Mouse (Mus musculus): ENCODE results near the gene Pmis2. TPM values are rescaled to one million over a fixed set of nuclear protein-coding genes. Genes with fewer than 3 reads are reported as not detected.

Gene Pmis2
- total and polyA plus RNA-seq, 2 experiments from 2014 or later = not detected

DNA sequence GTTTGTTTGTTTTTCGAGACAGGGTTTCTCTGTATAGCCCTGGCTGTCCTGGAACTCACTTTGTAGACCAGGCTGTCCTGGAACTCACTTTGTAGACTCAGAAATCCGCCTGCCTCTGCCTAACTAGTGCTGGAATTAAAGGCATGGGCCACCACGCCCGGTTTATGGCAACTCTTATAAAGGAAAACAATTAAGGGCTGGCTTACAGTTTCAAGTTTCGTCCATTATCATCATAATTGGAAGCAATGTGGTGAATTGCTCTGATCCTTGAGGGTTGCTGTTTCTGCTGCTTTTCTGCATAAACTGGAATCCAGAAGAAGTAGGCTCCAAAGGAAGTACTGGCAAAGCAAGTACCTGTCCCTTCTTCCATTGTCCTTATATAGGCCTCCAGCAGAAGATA lies 44.8 kb downstream of the Pmis2 start:
- ATAC-seq (ENCODE audit: low FRiP score) (no peak), DNase-seq (ENCODE audit: low spot score) (no peak)
- Histone ChIP-seq H3K4me3 (ENCODE audit: low read depth, low read length) (no peak overlapping the region), H3K36me3 (ENCODE audit: insufficient read depth, low read length) (peaks cover 4% of the 10 kb centered on the region; the same call in 1 of the 2 replicates), H3K27ac (ENCODE audit: low read depth, low read length) (no peak overlapping the region), H3K9ac (replicated peaks; ENCODE audit: low read length, poor library complexity, severe bottlenecking) (no peak overlapping the region), H3K4me1 (ENCODE audit: insufficient read depth, low read length) (no peaks in the 10 kb centered on the region; the same call in 1 of the 2 replicates), H3K27me3 (ENCODE audit: insufficient read depth, low read length) (peaks cover 7% of the 10 kb centered on the region; the same call in 1 of the 2 replicates), H3K4me2 (ENCODE audit: low read depth, low read length, poor library complexity, severe bottlenecking) (no peak overlapping the region), H3K9me3 (ENCODE audit: low read length) (no peaks in the 10 kb centered on the region)
- no peak for TF ChIP-seq CTCF (IDR thresholded peaks at IDR 0.05)
- 85% methylated on average over 5 of the region's 5 CpGs for WGBS

DNA sequence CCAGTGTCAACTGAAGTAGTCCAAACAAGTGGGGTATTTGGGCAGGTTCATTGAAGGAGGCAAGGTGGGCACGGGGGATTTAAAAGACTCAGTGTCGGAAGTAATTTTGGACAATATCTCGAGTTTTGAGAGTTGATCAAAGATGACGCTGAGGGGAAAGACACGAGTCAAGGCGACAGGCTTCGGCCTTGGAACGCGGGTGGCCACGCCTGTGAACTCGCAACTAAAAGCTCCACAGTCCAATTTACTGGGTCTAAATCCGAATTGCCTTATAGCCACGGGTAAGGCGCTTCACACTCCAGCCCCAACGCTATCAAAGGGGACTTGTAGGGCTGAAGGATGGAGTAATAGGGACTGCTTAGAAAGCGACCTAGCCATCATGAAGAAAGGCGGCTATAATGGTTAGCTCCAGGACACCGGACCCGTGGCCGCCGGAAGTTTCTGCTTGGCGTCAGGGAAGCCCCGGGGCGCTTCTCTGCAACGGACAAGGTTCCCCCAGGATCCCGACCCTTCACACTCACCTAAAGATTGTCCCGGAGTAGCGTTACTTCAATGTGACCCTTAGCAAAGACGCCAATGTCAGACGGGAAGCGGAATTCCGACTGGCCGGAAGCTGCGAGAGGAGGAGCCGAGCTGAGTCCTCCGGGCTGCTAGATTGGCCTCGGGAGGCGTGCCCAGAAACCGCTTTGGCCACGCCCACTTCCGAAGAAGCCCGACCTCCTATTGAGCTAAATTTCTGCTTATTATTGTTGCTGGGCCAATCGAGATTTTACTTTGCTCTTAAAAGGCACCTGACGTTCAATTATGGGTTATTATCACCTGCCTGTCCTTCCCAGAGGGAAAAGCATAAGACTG lies 45.6 kb downstream of the Pmis2 start, which contains the start of gene Cox6b1:
Gene Cox6b1, minus strand, starts transcription at position 622 of the 855 bp plus-strand sequence.
- DNase-seq (ENCODE audit: low spot score) = peak; percentile 95
- peak; percentile 90 for ATAC-seq (ENCODE audit: low FRiP score)

More for the DNA sequence above, 45.6 kb downstream of the Pmis2 start, which contains the start of gene Cox6b1:
- Histone ChIP-seq H3K4me3 (ENCODE audit: low read depth, low read length) (peak within 1 kb of the TSS; percentile 80), H3K27ac (ENCODE audit: low read depth, low read length) (peak within 1 kb of the TSS; percentile 67), H3K4me1 (ENCODE audit: insufficient read depth, low read length) (no peaks in the 10 kb centered on the region; the same call in 1 of the 2 replicates), H3K4me2 (ENCODE audit: low read depth, low read length, poor library complexity, severe bottlenecking) (peak within 1 kb of the TSS; percentile 82), H3K36me3 (ENCODE audit: insufficient read depth, low read length) (peaks cover 4% of the 10 kb centered on the region; the same call in 1 of the 2 replicates), H3K9ac (replicated peaks; ENCODE audit: low read length, poor library complexity, severe bottlenecking) (peak within 1 kb of the TSS; percentile 82), H3K9me3 (ENCODE audit: low read length) (no peaks in the 10 kb centered on the region), H3K27me3 (ENCODE audit: insufficient read depth, low read length) (peaks cover under 1% of the 10 kb centered on the region; the same call in 1 of the 2 replicates)
- WGBS = 2% methylated on average over 44 of the region's 44 CpGs
- no peak for TF ChIP-seq CTCF (IDR thresholded peaks at IDR 0.05)

Other genes starting within 250 kb of the Pmis2 start
Only the 30 nearest of the 32 such genes appear.
- 923 and 924 TPM in 2 replicates for gene Aplp1, start 226.1 kb downstream of the Pmis2 start, total RNA-seq (2014; rRNA removed)
- 811 and 814 TPM in 2 replicates for gene Aplp1, start 226.1 kb downstream of the Pmis2 start, polyA plus RNA-seq (2015; fragmentation: Nextera tagmentation; extraction: Ambion mirVana)
- gene Kirrel2, start 213.9 kb downstream of the Pmis2 start, total RNA-seq (2014; rRNA removed) = 0.99 and 4.9 TPM in 2 replicates
- gene Kirrel2, start 213.9 kb downstream of the Pmis2 start, polyA plus RNA-seq (2015; fragmentation: Nextera tagmentation; extraction: Ambion mirVana) = 0.32 and 0.43 TPM in 2 replicates
- 0.33 TPM in 1 of 2 replicates, not detected in the other for gene Nphs1, start 213.3 kb downstream of the Pmis2 start, total RNA-seq (2014; rRNA removed)
- 0.11 TPM in 1 of 2 replicates, not detected in the other for gene Nphs1, start 213.3 kb downstream of the Pmis2 start, polyA plus RNA-seq (2015; fragmentation: Nextera tagmentation; extraction: Ambion mirVana)
- gene Prodh2, start 178.0 kb downstream of the Pmis2 start, total RNA-seq (2014; rRNA removed) = not detected in 2 replicates
- not detected in 2 replicates for gene Prodh2, start 178.0 kb downstream of the Pmis2 start, polyA plus RNA-seq (2015; fragmentation: Nextera tagmentation; extraction: Ambion mirVana)
- gene Arhgap33, start 136.5 kb downstream of the Pmis2 start, total RNA-seq (2014; rRNA removed) = 67.0 and 68.2 TPM in 2 replicates
- 113 TPM in 2 replicates for gene Arhgap33, start 136.5 kb downstream of the Pmis2 start, polyA plus RNA-seq (2015; fragmentation: Nextera tagmentation; extraction: Ambion mirVana)
- gene Hspb6, start 119.4 kb downstream of the Pmis2 start, total RNA-seq (2014; rRNA removed) = 5.9 and 6.2 TPM in 2 replicates
- gene Hspb6, start 119.4 kb downstream of the Pmis2 start, polyA plus RNA-seq (2015; fragmentation: Nextera tagmentation; extraction: Ambion mirVana) = 13.4 and 13.5 TPM in 2 replicates
- 15.2 and 23.3 TPM in 2 replicates for gene Proser3, start 119.3 kb downstream of the Pmis2 start, total RNA-seq (2014; rRNA removed)
- 3.3 and 3.4 TPM in 2 replicates for gene Proser3, start 119.3 kb downstream of the Pmis2 start, polyA plus RNA-seq (2015; fragmentation: Nextera tagmentation; extraction: Ambion mirVana)
- gene Lin37, start 111.8 kb downstream of the Pmis2 start, total RNA-seq (2014; rRNA removed) = 15.7 and 32.0 TPM in 2 replicates
- gene Lin37, start 111.8 kb downstream of the Pmis2 start, polyA plus RNA-seq (2015; fragmentation: Nextera tagmentation; extraction: Ambion mirVana) = 53.5 and 54.1 TPM in 2 replicates
- gene U2af1l4, start 108.3 kb downstream of the Pmis2 start, total RNA-seq (2014; rRNA removed) = 54.7 and 64.2 TPM in 2 replicates
- 96.4 and 97.0 TPM in 2 replicates for gene U2af1l4, start 108.3 kb downstream of the Pmis2 start, polyA plus RNA-seq (2015; fragmentation: Nextera tagmentation; extraction: Ambion mirVana)
- 6.0 and 8.4 TPM in 2 replicates for gene Gm49396, start 108.3 kb downstream of the Pmis2 start, total RNA-seq (2014; rRNA removed)
- 4.9 and 7.2 TPM in 2 replicates for gene Gm49396, start 108.3 kb downstream of the Pmis2 start, polyA plus RNA-seq (2015; fragmentation: Nextera tagmentation; extraction: Ambion mirVana)
- gene Psenen, start 108.0 kb downstream of the Pmis2 start, total RNA-seq (2014; rRNA removed) = 63.8 and 133 TPM in 2 replicates
- gene Psenen, start 108.0 kb downstream of the Pmis2 start, polyA plus RNA-seq (2015; fragmentation: Nextera tagmentation; extraction: Ambion mirVana) = 135 and 144 TPM in 2 replicates
- gene Igflr1, start 106.2 kb downstream of the Pmis2 start, total RNA-seq (2014; rRNA removed) = 0.99 and 1.9 TPM in 2 replicates
- gene Igflr1, start 106.2 kb downstream of the Pmis2 start, polyA plus RNA-seq (2015; fragmentation: Nextera tagmentation; extraction: Ambion mirVana) = 3.1 and 5.6 TPM in 2 replicates
- gene Kmt2b, start 82.9 kb downstream of the Pmis2 start, total RNA-seq (2014; rRNA removed) = 38.8 and 39.5 TPM in 2 replicates
- gene Kmt2b, start 82.9 kb downstream of the Pmis2 start, polyA plus RNA-seq (2015; fragmentation: Nextera tagmentation; extraction: Ambion mirVana) = 5.3 and 8.3 TPM in 2 replicates
- not detected in 2 replicates for gene Zbtb32, start 72.7 kb downstream of the Pmis2 start, total RNA-seq (2014; rRNA removed)
- 0.22 and 0.39 TPM in 2 replicates for gene Zbtb32, start 72.7 kb downstream of the Pmis2 start, polyA plus RNA-seq (2015; fragmentation: Nextera tagmentation; extraction: Ambion mirVana)
- gene Upk1a, start 58.8 kb downstream of the Pmis2 start, total RNA-seq (2014; rRNA removed) = 0.76 and 1.5 TPM in 2 replicates
- 0.65 and 0.84 TPM in 2 replicates for gene Upk1a, start 58.8 kb downstream of the Pmis2 start, polyA plus RNA-seq (2015; fragmentation: Nextera tagmentation; extraction: Ambion mirVana)
- 310 and 337 TPM in 2 replicates for gene Cox6b1, start 45.5 kb downstream of the Pmis2 start, total RNA-seq (2014; rRNA removed)
- gene Cox6b1, start 45.5 kb downstream of the Pmis2 start, polyA plus RNA-seq (2015; fragmentation: Nextera tagmentation; extraction: Ambion mirVana) = 1,351 and 1,409 TPM in 2 replicates
- gene Etv2, start 35.8 kb downstream of the Pmis2 start, total RNA-seq (2014; rRNA removed) = 1.2 TPM in 1 of 2 replicates, not detected in the other
- 0.15 TPM in 1 of 2 replicates, not detected in the other for gene Etv2, start 35.8 kb downstream of the Pmis2 start, polyA plus RNA-seq (2015; fragmentation: Nextera tagmentation; extraction: Ambion mirVana)
- gene Rbm42, start 21.3 kb downstream of the Pmis2 start, total RNA-seq (2014; rRNA removed) = 163 and 185 TPM in 2 replicates
- gene Rbm42, start 21.3 kb downstream of the Pmis2 start, polyA plus RNA-seq (2015; fragmentation: Nextera tagmentation; extraction: Ambion mirVana) = 120 and 123 TPM in 2 replicates
- 17.9 and 22.7 TPM in 2 replicates for gene Haus5, start 6.6 kb downstream of the Pmis2 start, total RNA-seq (2014; rRNA removed)
- 19.8 and 20.0 TPM in 2 replicates for gene Haus5, start 6.6 kb downstream of the Pmis2 start, polyA plus RNA-seq (2015; fragmentation: Nextera tagmentation; extraction: Ambion mirVana)
- gene 2200002J24Rik, start 27.3 kb upstream of the Pmis2 start, total RNA-seq (2014; rRNA removed) = not detected in 2 replicates
- gene 2200002J24Rik, start 27.3 kb upstream of the Pmis2 start, polyA plus RNA-seq (2015; fragmentation: Nextera tagmentation; extraction: Ambion mirVana) = not detected in 2 replicates
- 0.82 and 2.3 TPM in 2 replicates for gene Atp4a, start 40.6 kb upstream of the Pmis2 start, total RNA-seq (2014; rRNA removed)
- gene Atp4a, start 40.6 kb upstream of the Pmis2 start, polyA plus RNA-seq (2015; fragmentation: Nextera tagmentation; extraction: Ambion mirVana) = 2.7 and 2.8 TPM in 2 replicates
- gene Tmem147, start 57.9 kb upstream of the Pmis2 start, total RNA-seq (2014; rRNA removed) = 166 and 167 TPM in 2 replicates
- 290 and 318 TPM in 2 replicates for gene Tmem147, start 57.9 kb upstream of the Pmis2 start, polyA plus RNA-seq (2015; fragmentation: Nextera tagmentation; extraction: Ambion mirVana)
- gene Gapdhs, start 72.1 kb upstream of the Pmis2 start, total RNA-seq (2014; rRNA removed) = not detected in 2 replicates
- gene Gapdhs, start 72.1 kb upstream of the Pmis2 start, polyA plus RNA-seq (2015; fragmentation: Nextera tagmentation; extraction: Ambion mirVana) = 0.79 and 0.80 TPM in 2 replicates
- 2.4 and 4.0 TPM in 2 replicates for gene Sbsn, start 79.9 kb upstream of the Pmis2 start, total RNA-seq (2014; rRNA removed)
- gene Sbsn, start 79.9 kb upstream of the Pmis2 start, polyA plus RNA-seq (2015; fragmentation: Nextera tagmentation; extraction: Ambion mirVana) = 1.8 and 4.1 TPM in 2 replicates
- 0.71 and 7.9 TPM in 2 replicates for gene Dmkn, start 92.2 kb upstream of the Pmis2 start, total RNA-seq (2014; rRNA removed)
- gene Dmkn, start 92.2 kb upstream of the Pmis2 start, polyA plus RNA-seq (2015; fragmentation: Nextera tagmentation; extraction: Ambion mirVana) = 4.5 and 4.9 TPM in 2 replicates
- 4.8 and 19.2 TPM in 2 replicates for gene Krtdap, start 116.3 kb upstream of the Pmis2 start, total RNA-seq (2014; rRNA removed)
- gene Krtdap, start 116.3 kb upstream of the Pmis2 start, polyA plus RNA-seq (2015; fragmentation: Nextera tagmentation; extraction: Ambion mirVana) = 1.2 and 1.6 TPM in 2 replicates
- gene Ffar2, start 152.2 kb upstream of the Pmis2 start, total RNA-seq (2014; rRNA removed) = not detected in 2 replicates
- gene Ffar2, start 152.2 kb upstream of the Pmis2 start, polyA plus RNA-seq (2015; fragmentation: Nextera tagmentation; extraction: Ambion mirVana) = 0.07 and 0.25 TPM in 2 replicates
- not detected in 2 replicates for gene Ffar3, start 184.6 kb upstream of the Pmis2 start, total RNA-seq (2014; rRNA removed)
- not detected in 2 replicates for gene Ffar3, start 184.6 kb upstream of the Pmis2 start, polyA plus RNA-seq (2015; fragmentation: Nextera tagmentation; extraction: Ambion mirVana)
- gene Ffar1, start 190.0 kb upstream of the Pmis2 start, total RNA-seq (2014; rRNA removed) = not detected in 2 replicates
- gene Ffar1, start 190.0 kb upstream of the Pmis2 start, polyA plus RNA-seq (2015; fragmentation: Nextera tagmentation; extraction: Ambion mirVana) = not detected in 2 replicates
- 0.24 and 0.71 TPM in 2 replicates for gene Cd22, start 208.7 kb upstream of the Pmis2 start, total RNA-seq (2014; rRNA removed)
- gene Cd22, start 208.7 kb upstream of the Pmis2 start, polyA plus RNA-seq (2015; fragmentation: Nextera tagmentation; extraction: Ambion mirVana) = 0.06 and 0.16 TPM in 2 replicates

Data from midbrain, postnatal 0 days (tissue).